Mouse (Mus musculus) bone marrow, adult 2 months (tissue): Measurements from ENCODE around the gene Col1a2. TPM values are rescaled to one million over a fixed set of nuclear protein-coding genes. Genes with fewer than 3 reads are reported as not detected.

Experiments used
- H3K27ac ChIP-seq: fragments of 200-500 bp; 2 replicates; pipeline ENCODE4 v1.5.1; 2012; ENCODE audit warnings: low read depth, mild to moderate bottlenecking, control low read depth, inconsistent platforms, low read length; ENCODE audit not compliant: control insufficient read depth, poor library complexity, insufficient read depth
- H3K4me1 ChIP-seq: fragments of 200-500 bp; 2 replicates; pipeline ENCODE4 v1.6.1; 2011; ENCODE audit warnings: low read length; ENCODE audit not compliant: control insufficient read depth, insufficient read depth
- H3K4me3 ChIP-seq: fragments of 200-500 bp; replicated peaks from 2 replicates; pipeline ENCODE3; 2011; ENCODE audit warnings: mild to moderate bottlenecking, low read depth, low read length, control low read depth; ENCODE audit not compliant: control insufficient read depth
- CTCF ChIP-seq: fragments of 200-500 bp; IDR thresholded peaks from 2 replicates; pipeline ENCODE4 v1.5.1; 2011; ENCODE audit warnings: low read length, control low read depth; ENCODE audit not compliant: control insufficient read depth, insufficient read depth
- POLR2A ChIP-seq: fragments of 200-500 bp; IDR thresholded peaks from 2 replicates; pipeline ENCODE4 v1.6.1; 2011; ENCODE audit warnings: low read depth, mild to moderate bottlenecking, control low read depth, low read length, borderline replicate concordance; ENCODE audit not compliant: control insufficient read depth
- WGBS: fragments of 180-500 bp; shearing (Covaris S2); methylation state at CpG from one replicate; pipeline ENCODE4 v1.1.7; 2018; 5-methylcytosine and 5-hydroxymethylcytosine counted together
- polyA plus RNA-seq: library from polyadenylated mRNA; stranded (reverse); fragments of >200 nt; gene quantifications from 2 replicates; pipeline ENCODE4 v1.2.4, GENCODE M21; 2011; ENCODE audit warnings: low replicate concordance; ENCODE audit not compliant: missing spikeins, insufficient read depth, insufficient read length

The Col1a2 gene
- polyA plus RNA-seq, 1 experiment = 35.5 TPM

GRCm38 (mm10) chr6:4488349-4488748, 16.3 kb upstream of the Col1a2 start:
- TF ChIP-seq POLR2A (no peak), CTCF (no peak)
- no peak overlapping the region for H3K4me3 ChIP-seq
- 4% methylated on average over 1 of the region's 1 CpGs for WGBS
- no peak overlapping the region for H3K27ac ChIP-seq
- H3K4me1 ChIP-seq = no peaks in the 10 kb centered on the region

GRCm38 (mm10) chr6:4488966-4489365, 15.6 kb upstream of the Col1a2 start:
- Histone ChIP-seq H3K4me1 (no peaks in the 10 kb centered on the region), H3K4me3 (no peak overlapping the region), H3K27ac (no peak overlapping the region)
- TF ChIP-seq POLR2A = no peak
- no peak for TF ChIP-seq CTCF
- 49% methylated on average over 1 of the region's 1 CpGs for WGBS

GRCm38 (mm10) chr6:4489366-4490245, 15.0 kb upstream of the Col1a2 start:
- no peak overlapping the region for H3K4me3 ChIP-seq
- no peak for TF ChIP-seq POLR2A
- no peak for TF ChIP-seq CTCF
- no peaks in the 10 kb centered on the region for H3K4me1 ChIP-seq
- H3K27ac ChIP-seq = no peak overlapping the region
- 67% methylated on average over 6 of the region's 6 CpGs for WGBS

- WGBS = 60% methylated on average over 2 of the region's 2 CpGs
- no peaks in the 10 kb centered on the region for H3K4me1 ChIP-seq
- no peak overlapping the region for H3K4me3 ChIP-seq
- H3K27ac ChIP-seq = no peak overlapping the region
- TF ChIP-seq POLR2A = no peak
- TF ChIP-seq CTCF = no peak
Measured at GRCm38 (mm10) chr6:4493666-4494065, 10.9 kb upstream of the Col1a2 start.

GRCm38 (mm10) chr6:4496428-4496827, 8.2 kb upstream of the Col1a2 start:
- Histone ChIP-seq H3K4me3 (no peak overlapping the region), H3K27ac (no peak overlapping the region), H3K4me1 (no peaks in the 10 kb centered on the region)
- 65% methylated on average over 1 of the region's 1 CpGs for WGBS
- TF ChIP-seq CTCF (no peak), POLR2A (no peak)

- no peaks in the 10 kb centered on the region for H3K4me1 ChIP-seq
- no peak overlapping the region for H3K4me3 ChIP-seq
- WGBS = 5% methylated on average over 1 of the region's 1 CpGs
- no peak for TF ChIP-seq CTCF
- H3K27ac ChIP-seq = no peak overlapping the region
Measured at GRCm38 (mm10) chr6:4503106-4503505, 1.5 kb upstream of the Col1a2 start.

GRCm38 (mm10) chr6:4505158-4505997, 764 bp downstream of the Col1a2 start:
- H3K4me1 ChIP-seq = no peaks in the 10 kb centered on the region
- H3K27ac ChIP-seq = no peak overlapping the region
- WGBS = 2% methylated on average over 31 of the region's 31 CpGs
- no peak for TF ChIP-seq CTCF
- TF ChIP-seq POLR2A = no peak
- no peak overlapping the region for H3K4me3 ChIP-seq

GRCm38 (mm10) chr6:4506106-4506505, 1.5 kb downstream of the Col1a2 start:
- WGBS = 44% methylated on average over 11 of the region's 11 CpGs
- TF ChIP-seq CTCF (no peak), POLR2A (no peak)
- H3K4me3 ChIP-seq = no peak overlapping the region
- no peaks in the 10 kb centered on the region for H3K4me1 ChIP-seq
- H3K27ac ChIP-seq = no peak overlapping the region

GRCm38 (mm10) chr6:4506791-4507190, 2.2 kb downstream of the Col1a2 start:
- Histone ChIP-seq H3K4me1 (no peaks in the 10 kb centered on the region), H3K27ac (no peak overlapping the region), H3K4me3 (no peak overlapping the region)
- 75% methylated on average over 5 of the region's 5 CpGs for WGBS
- no peak for TF ChIP-seq CTCF
- TF ChIP-seq POLR2A = no peak
